Mouse (Mus musculus) MEL (cell line): ENCODE results near the gene Mecom. TPM values are rescaled to one million over a fixed set of nuclear protein-coding genes. Genes with fewer than 3 reads are reported as not detected.

ENCODE experiments used
- DNase-seq: peaks from one replicate; pipeline ENCODE4 v3.0.0; 2011; ENCODE audit warnings: low read depth, low spot score
- H3K27ac ChIP-seq: 2 replicates; pipeline ENCODE4 v1.5.1; 2012; ENCODE audit warnings: low read depth, mild to moderate bottlenecking, control low read depth, low read length, moderate library complexity; ENCODE audit not compliant: control insufficient read depth
- H3K27me3 ChIP-seq, 2 experiments: fragments of 150-350 bp in 1 of 2; sonication (generic) in 1 of 2; 2 replicates each; pipeline ENCODE4 v1.6.1; 2012; ENCODE audit warnings: low read length in 2 of 2, mild to moderate bottlenecking in 2 of 2, improper control_type of control experiment in 1 of 2, moderate library complexity in 1 of 2; ENCODE audit not compliant: insufficient read depth in 2 of 2, control insufficient read depth in 1 of 2
- H3K36me3 ChIP-seq, 2 experiments: 2 replicates each; pipeline ENCODE4 v1.6.1; 2012 to 2014; ENCODE audit warnings: low read length in 2 of 2, improper control_type of control experiment in 1 of 2, inconsistent platforms in 1 of 2, mild to moderate bottlenecking in 1 of 2; ENCODE audit not compliant: insufficient read depth in 2 of 2, control insufficient read depth in 1 of 2
- H3K4me1 ChIP-seq, 2 experiments: fragments of 150-350 bp in 1 of 2; sonication (generic) in 1 of 2; 2 replicates each; pipeline ENCODE4 v1.6.1; 2012; ENCODE audit warnings: low read length in 2 of 2, improper control_type of control experiment in 1 of 2, mild to moderate bottlenecking in 1 of 2; ENCODE audit not compliant: insufficient read depth in 2 of 2, control insufficient read depth in 1 of 2
- H3K4me3 ChIP-seq, 2 experiments: fragments of 150-350 bp in 1 of 2; sonication (generic) in 1 of 2; 2 replicates each; pipeline ENCODE4 v1.5.1; 2012; ENCODE audit warnings: low read depth in 2 of 2, low read length in 2 of 2, mild to moderate bottlenecking in 2 of 2, moderate library complexity in 2 of 2, control low read depth in 1 of 2, improper control_type of control experiment in 1 of 2; ENCODE audit not compliant: control insufficient read depth in 1 of 2, insufficient read depth in 1 of 2
- H3K79me2 ChIP-seq: 2 replicates; pipeline ENCODE4 v1.6.1; 2012; ENCODE audit warnings: mild to moderate bottlenecking, low read length, moderate library complexity; ENCODE audit not compliant: control insufficient read depth, poor library complexity, insufficient read depth
- H3K9ac ChIP-seq: 2 replicates; pipeline ENCODE4 v1.6.1; 2012; ENCODE audit warnings: low read depth, mild to moderate bottlenecking, control low read depth, low read length, moderate library complexity; ENCODE audit not compliant: control insufficient read depth, poor library complexity, severe bottlenecking
- H3K9me3 ChIP-seq: fragments of 150-350 bp; sonication (generic); replicated peaks from 2 replicates; pipeline ENCODE4 v1.6.1; 2012; ENCODE audit warnings: mild to moderate bottlenecking, low read length, improper control_type of control experiment, moderate library complexity; ENCODE audit not compliant: insufficient read depth
- BHLHE40 ChIP-seq: IDR thresholded peaks from 2 replicates; pipeline ENCODE4 v1.6.1; 2012; ENCODE audit warnings: low read depth, mild to moderate bottlenecking, inconsistent platforms, low read length, improper control_type of control experiment, borderline replicate concordance
- CHD1 ChIP-seq: IDR thresholded peaks from 2 replicates; pipeline ENCODE4 v1.6.1; 2012; ENCODE audit warnings: low read depth, mild to moderate bottlenecking, inconsistent platforms, low read length, improper control_type of control experiment
- CHD2 ChIP-seq: IDR thresholded peaks from 2 replicates; pipeline ENCODE4 v1.6.1; 2011; ENCODE audit warnings: low read length, improper control_type of control experiment
- CTCF ChIP-seq, 3 experiments: IDR thresholded peaks in 2 of 3; conservative IDR thresholded peaks in 1 of 3; 2 replicates each; pipeline ENCODE4 v1.5.1; 2011 to 2012; ENCODE audit warnings: low read length in 3 of 3, low read depth in 2 of 3, mild to moderate bottlenecking in 2 of 3, improper control_type of control experiment in 1 of 3, inconsistent platforms in 1 of 3, mixed read lengths in 1 of 3, moderate library complexity in 1 of 3; ENCODE audit not compliant: control insufficient read depth in 1 of 3, insufficient read depth in 1 of 3, poor library complexity in 1 of 3, severe bottlenecking in 1 of 3
- GABPA ChIP-seq: IDR thresholded peaks from 2 replicates; pipeline ENCODE4 v1.6.1; 2012; ENCODE audit warnings: low read depth, mild to moderate bottlenecking, inconsistent platforms, low read length, improper control_type of control experiment, moderate library complexity
- GATA1 ChIP-seq: IDR thresholded peaks from 2 replicates; pipeline ENCODE4 v1.6.1; 2011; ENCODE audit warnings: low read depth, low read length, improper control_type of control experiment
- HCFC1 ChIP-seq: IDR thresholded peaks from 2 replicates; pipeline ENCODE4 v1.6.1; 2012; ENCODE audit warnings: low read depth, mild to moderate bottlenecking, inconsistent platforms, low read length, improper control_type of control experiment, moderate library complexity
- MAZ ChIP-seq: IDR thresholded peaks from 2 replicates; pipeline ENCODE4 v1.6.1; 2012; ENCODE audit warnings: low read depth, mild to moderate bottlenecking, inconsistent platforms, low read length, improper control_type of control experiment
- MXI1 ChIP-seq: IDR thresholded peaks from 2 replicates; pipeline ENCODE4 v1.6.1; 2011; ENCODE audit warnings: mild to moderate bottlenecking, low read depth, low read length, improper control_type of control experiment
- MYB ChIP-seq: IDR thresholded peaks from 2 replicates; pipeline ENCODE4 v1.6.1; 2011; ENCODE audit warnings: mild to moderate bottlenecking, low read depth, low read length, improper control_type of control experiment
- MYC ChIP-seq: IDR thresholded peaks from 2 replicates; pipeline ENCODE4 v1.6.1; 2011; ENCODE audit warnings: low read depth, mild to moderate bottlenecking, low read length, improper control_type of control experiment, moderate library complexity
- NELFE ChIP-seq: IDR thresholded peaks from 2 replicates; pipeline ENCODE4 v1.6.1; 2011; ENCODE audit warnings: low read depth, low read length, improper control_type of control experiment
- NRF1 ChIP-seq: IDR thresholded peaks from 2 replicates; pipeline ENCODE4 v1.6.1; 2014; ENCODE audit warnings: low read depth, mild to moderate bottlenecking, inconsistent platforms, low read length, improper control_type of control experiment, moderate library complexity; ENCODE audit not compliant: poor library complexity, insufficient read depth, severe bottlenecking
- POLR2A ChIP-seq, 2 experiments: IDR thresholded peaks; 2 replicates each; pipeline ENCODE4 v1.6.1; 2011 to 2012; ENCODE audit warnings: low read length in 2 of 2, mild to moderate bottlenecking in 2 of 2, control low read depth in 1 of 2, improper control_type of control experiment in 1 of 2, low read depth in 1 of 2, moderate library complexity in 1 of 2; ENCODE audit not compliant: control insufficient read depth in 1 of 2, insufficient read depth in 1 of 2, poor library complexity in 1 of 2
- POLR2AphosphoS2 ChIP-seq: IDR thresholded peaks from 2 replicates; pipeline ENCODE4 v1.6.1; 2011; ENCODE audit warnings: low read length, improper control_type of control experiment
- RAD21 ChIP-seq: IDR thresholded peaks from 2 replicates; pipeline ENCODE4 v1.6.1; 2011; ENCODE audit warnings: mild to moderate bottlenecking, low read depth, low read length, improper control_type of control experiment
- SMC3 ChIP-seq: IDR thresholded peaks from 2 replicates; pipeline ENCODE4 v1.6.1; 2011; ENCODE audit warnings: low read depth, low read length, improper control_type of control experiment
- TAL1 ChIP-seq: IDR thresholded peaks from 2 replicates; pipeline ENCODE4 v1.6.1; 2012; ENCODE audit warnings: mild to moderate bottlenecking, inconsistent platforms, low read length, moderate library complexity, mixed read lengths
- TBP ChIP-seq: IDR thresholded peaks from 2 replicates; pipeline ENCODE4 v1.8.0; 2011; ENCODE audit warnings: low read depth, low read length, improper control_type of control experiment
- TCF12 ChIP-seq: IDR thresholded peaks from 2 replicates; pipeline ENCODE4 v1.6.1; 2014; ENCODE audit warnings: low read depth, mild to moderate bottlenecking, inconsistent platforms, low read length, improper control_type of control experiment, moderate library complexity
- USF1 ChIP-seq: IDR thresholded peaks from 2 replicates; pipeline ENCODE4 v1.6.1; 2014; ENCODE audit warnings: low read depth, mild to moderate bottlenecking, inconsistent platforms, low read length, improper control_type of control experiment, moderate library complexity
- ZKSCAN1 ChIP-seq: IDR thresholded peaks from 2 replicates; pipeline ENCODE4 v1.6.1; 2012; ENCODE audit warnings: low read depth, mild to moderate bottlenecking, inconsistent platforms, low read length, improper control_type of control experiment, moderate library complexity
- ZMIZ1 ChIP-seq: IDR thresholded peaks from 2 replicates; pipeline ENCODE4 v1.6.1; 2012; ENCODE audit warnings: low read depth, mild to moderate bottlenecking, inconsistent platforms, low read length, improper control_type of control experiment, moderate library complexity
- ZNF384 ChIP-seq: IDR thresholded peaks from 2 replicates; pipeline ENCODE4 v1.6.1; 2012; ENCODE audit warnings: low read depth, mild to moderate bottlenecking, inconsistent platforms, low read length, improper control_type of control experiment
- polyA plus RNA-seq, 2 experiments: library from polyadenylated mRNA; stranded (reverse) in 1 of 2; unstranded in 1 of 2; fragments of >175 nt in 1 of 2; fragments of >200 nt in 1 of 2; gene quantifications; 2 replicates each; pipeline versions ENCODE4 v1.2.1 to v1.2.4; 2012; ENCODE audit warnings: low replicate concordance in 2 of 2, low read depth in 1 of 2; ENCODE audit not compliant: insufficient read length in 2 of 2, insufficient read depth in 1 of 2, missing spikeins in 1 of 2
- total RNA-seq: library from RNA; depleted of rRNA; stranded (reverse); fragments of 300-350 nt; gene quantifications from 2 replicates; pipeline ENCODE4 v1.2.3, GENCODE M21; 2012

Mecom gene
- total and polyA plus RNA-seq, 3 experiments: 0.04 TPM; not detected in 2

GRCm38 (mm10) chr3:30394911-30395310 lies 152.9 kb downstream of the Mecom start:
- Histone ChIP-seq H3K27me3 (no peaks in the 10 kb centered on the region; a peak in 1 of 4 replicates), H3K36me3 (no peaks in the 10 kb centered on the region), H3K9ac (no peak overlapping the region), H3K9me3 (no peaks in the 10 kb centered on the region), H3K4me3 (no peak overlapping the region), H3K27ac (no peak overlapping the region), H3K4me1 (no peaks in the 10 kb centered on the region), H3K79me2 (no peaks in the 10 kb centered on the region)
- no peak for TF ChIP-seq MYC
- no peak for TF ChIP-seq TAL1
- no peak for TF ChIP-seq MAZ
- no peak for TF ChIP-seq POLR2A (IDR thresholded peaks at IDR 0.05; ENCODE audit: control insufficient read depth in 1 of 2, insufficient read depth in 1 of 2, low read depth in 1 of 2, low read length in 2 of 2, poor library complexity in 1 of 2)
- TF ChIP-seq GATA1: no peak
- TF ChIP-seq ZKSCAN1: no peak
- TF ChIP-seq USF1: no peak
- TF ChIP-seq MXI1: no peak
- TF ChIP-seq NELFE: no peak
- no peak for TF ChIP-seq CTCF (IDR thresholded peaks at IDR 0.05 in 2 of 3, conservative IDR thresholded peaks at IDR 0.05 in 1 of 3; ENCODE audit: control insufficient read depth in 1 of 3, insufficient read depth in 1 of 3, low read depth in 2 of 3, low read length in 3 of 3, poor library complexity in 1 of 3, severe bottlenecking in 1 of 3)
- no peak for TF ChIP-seq ZNF384
- TF ChIP-seq ZMIZ1: no peak
- no peak for TF ChIP-seq BHLHE40
- no peak for TF ChIP-seq CHD1
- TF ChIP-seq HCFC1: no peak
- no peak for DNase-seq

GRCm38 (mm10) chr3:30392662-30393061 lies 155.1 kb downstream of the Mecom start:
- no peak for DNase-seq
- H3K27ac ChIP-seq: no peak overlapping the region

More at GRCm38 (mm10) chr3:30392662-30393061, 155.1 kb downstream of the Mecom start:
- Histone ChIP-seq H3K4me3 (no peak overlapping the region), H3K27me3 (peaks cover 0 to 1% of the 10 kb centered on the region in 2 experiments; a peak in 1 of 4 replicates), H3K4me1 (no peaks in the 10 kb centered on the region), H3K9me3 (no peaks in the 10 kb centered on the region), H3K9ac (no peak overlapping the region), H3K79me2 (no peaks in the 10 kb centered on the region), H3K36me3 (no peaks in the 10 kb centered on the region)
- TF ChIP-seq HCFC1 (no peak), NRF1 (no peak), POLR2AphosphoS2 (no peak), ZNF384 (no peak), MYB (no peak), GATA1 (no peak), RAD21 (no peak), ZMIZ1 (no peak), GABPA (no peak), BHLHE40 (no peak), TCF12 (no peak), SMC3 (no peak), TBP (no peak), NELFE (no peak), USF1 (no peak), CHD2 (no peak)
